ENCODE assay signal across 1 mouse cellular context in the genomic region with DNA sequence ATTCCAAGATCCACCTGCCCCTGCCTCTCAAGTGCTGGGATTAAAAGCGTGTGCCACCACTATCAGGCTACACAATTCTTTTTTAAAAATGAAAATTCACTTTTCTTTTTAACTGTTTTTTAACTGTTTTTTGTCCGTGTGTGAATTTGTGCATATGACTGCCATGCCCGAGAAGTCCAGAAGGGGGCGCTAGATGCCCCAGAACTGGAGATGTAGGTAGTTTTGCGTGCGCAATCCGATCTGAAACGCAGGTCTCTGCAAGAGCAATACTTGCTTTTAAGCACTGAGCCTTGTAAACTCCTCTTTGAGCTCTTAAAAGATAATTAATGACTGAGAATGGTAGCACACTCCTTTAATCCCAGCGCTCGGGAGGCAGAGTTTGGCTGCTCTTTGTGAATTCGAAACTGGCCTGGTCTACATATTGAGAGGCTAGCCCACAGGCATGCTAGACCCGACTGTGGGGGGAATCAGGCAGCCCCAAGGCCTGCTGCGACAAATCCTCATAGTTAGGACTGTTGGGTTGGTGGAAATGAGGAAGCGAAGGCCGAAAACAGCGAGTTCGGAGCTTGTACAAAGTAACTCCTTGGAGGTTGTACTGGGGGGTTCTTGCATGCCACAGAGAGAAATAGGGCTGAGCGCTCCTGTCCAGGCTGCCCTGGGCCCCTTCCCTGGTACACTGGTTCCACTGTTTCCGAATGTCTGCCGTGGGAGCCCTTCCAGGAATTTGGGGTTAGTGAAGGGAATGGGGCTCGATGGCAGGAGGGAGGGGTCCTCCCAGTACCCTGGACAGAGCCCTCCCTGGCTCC.
TF ChIP-seq lines count a peak whose summit lies in the region.

No protein-coding gene starts in this region.

TF ChIP-seq in CH12.LX, 34 proteins besides CTCF, POLR2A, EP300 and RAD21 (continued from another document):
- peak; percentile 45 for TF ChIP-seq SMC3 (IDR thresholded peaks at IDR 0.05; ENCODE audit: low read depth, low read length)
- TF ChIP-seq SIN3A (IDR thresholded peaks at IDR 0.05; ENCODE audit: low read length), result peak; percentile 36; the same call in 1 of the 2 replicates
- TF ChIP-seq ZC3H11A (IDR thresholded peaks at IDR 0.05; ENCODE audit: low read depth, low read length), result no peak
- TF ChIP-seq GABPA (IDR thresholded peaks at IDR 0.05; ENCODE audit: insufficient replicate concordance, low read depth, low read length), result no peak
- no peak for TF ChIP-seq MAZ (IDR thresholded peaks at IDR 0.05; ENCODE audit: low read depth, low read length)
- TF ChIP-seq ZMIZ1 (IDR thresholded peaks at IDR 0.05; ENCODE audit: low read depth, low read length), result no peak
- no peak for TF ChIP-seq NELFE (IDR thresholded peaks at IDR 0.05; ENCODE audit: low read depth, low read length)
- no peak for TF ChIP-seq RCOR1 (conservative IDR thresholded peaks at IDR 0.05; ENCODE audit: low read depth, low read length)
- no peak for TF ChIP-seq ZKSCAN1 (IDR thresholded peaks at IDR 0.05; ENCODE audit: borderline replicate concordance, low read depth, low read length)
- TF ChIP-seq MXI1 (IDR thresholded peaks at IDR 0.05; ENCODE audit: low read depth, low read length), result no peak
- no peak for TF ChIP-seq USF2 (conservative IDR thresholded peaks at IDR 0.05; ENCODE audit: low read depth, low read length)
- no peak for TF ChIP-seq TCF12 (IDR thresholded peaks at IDR 0.05; ENCODE audit: low read depth, low read length)
- TF ChIP-seq HCFC1 (IDR thresholded peaks at IDR 0.05; ENCODE audit: low read depth, low read length), result no peak
- no peak for TF ChIP-seq E2F4 (IDR thresholded peaks at IDR 0.05; ENCODE audit: insufficient replicate concordance, low read depth, low read length)
